Mouse (Mus musculus): ENCODE data around the gene Fjx1.

Fjx1 gene

DNA sequence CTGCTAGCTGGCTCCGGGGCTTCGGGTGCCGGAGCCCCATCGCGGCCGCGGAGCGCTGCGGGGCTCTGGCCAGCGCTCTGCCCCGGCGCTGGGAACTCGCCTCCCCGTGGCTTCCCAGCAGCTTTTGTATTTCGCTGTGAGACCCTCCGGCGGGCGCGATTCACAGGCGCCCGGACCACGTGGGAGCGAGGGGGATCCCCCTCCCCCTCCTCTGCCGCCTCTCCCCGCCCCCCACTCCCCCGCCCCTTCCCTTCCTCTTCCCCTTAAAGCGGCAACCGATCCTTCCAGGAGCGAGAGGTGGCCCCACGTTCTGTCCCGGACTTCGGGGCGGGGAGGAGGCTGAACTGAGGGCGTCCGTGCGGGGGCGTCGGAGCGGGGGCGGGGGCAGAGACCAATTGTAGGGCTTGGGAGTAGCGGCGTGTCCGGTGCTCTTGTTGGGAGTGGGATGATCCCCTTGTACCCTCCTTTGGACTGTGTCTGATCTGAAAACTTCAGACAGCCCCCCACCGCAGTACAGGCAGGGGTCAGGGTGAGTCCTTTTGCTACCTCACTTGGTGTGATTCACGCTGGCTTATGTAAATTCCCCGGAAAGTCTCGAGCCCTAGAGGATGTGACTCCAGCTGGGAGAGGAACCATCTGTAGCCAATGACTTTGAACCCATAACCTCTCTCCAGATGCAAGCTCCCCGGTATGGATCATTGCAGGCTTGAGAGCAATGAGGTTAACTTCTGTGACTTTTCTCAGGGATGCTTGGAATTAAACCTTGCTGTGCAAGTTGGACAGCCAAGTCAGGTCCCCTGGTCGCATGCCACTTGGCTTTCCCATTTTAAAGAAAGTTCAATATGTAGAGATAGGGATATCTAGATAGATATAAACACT, at the start of gene Fjx1:
TSS of gene Fjx1 (minus strand) at position 829 of the 879 bp plus-strand sequence.
- in situ Hi-C loops (cut with MboI; ENCODE audit: low sequenced_read_pairs) = no loop called here

DNA sequence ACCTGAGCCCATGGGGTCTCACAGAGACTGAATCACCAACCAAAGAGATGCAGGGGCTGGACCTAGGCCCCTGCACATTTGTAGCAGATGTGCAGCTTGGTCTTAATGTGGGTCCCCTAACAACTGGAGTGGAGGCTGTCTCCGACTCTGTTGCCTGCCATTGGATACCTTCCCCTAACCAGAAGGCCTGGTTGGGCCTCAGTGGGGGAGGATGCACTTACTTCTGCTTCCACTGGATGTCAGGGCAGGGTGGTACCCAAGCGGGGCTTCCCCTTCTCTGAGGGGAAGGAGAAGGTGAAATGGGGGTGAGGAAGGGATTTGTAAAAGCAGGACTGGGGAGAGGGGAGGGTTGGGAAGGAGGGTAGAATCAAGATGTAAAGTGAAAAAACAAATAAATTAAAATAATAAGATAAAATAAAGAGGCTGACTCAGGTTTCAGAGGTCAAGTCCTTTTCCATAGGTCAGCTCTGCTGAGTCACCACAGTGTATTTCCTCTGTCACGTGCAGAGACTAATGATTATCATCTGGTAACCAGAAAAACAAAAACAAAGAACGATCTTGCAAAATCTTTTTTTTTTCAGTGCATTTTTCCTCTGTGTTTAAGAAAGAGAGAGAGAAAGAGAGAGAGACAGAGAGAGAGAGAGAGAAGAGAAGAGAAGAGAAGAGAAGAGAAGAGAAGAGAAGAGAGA, 47.8 kb upstream of the Fjx1 start:
- in situ Hi-C loops (cut with MboI; ENCODE audit: low sequenced_read_pairs) = no loop called here

DNA sequence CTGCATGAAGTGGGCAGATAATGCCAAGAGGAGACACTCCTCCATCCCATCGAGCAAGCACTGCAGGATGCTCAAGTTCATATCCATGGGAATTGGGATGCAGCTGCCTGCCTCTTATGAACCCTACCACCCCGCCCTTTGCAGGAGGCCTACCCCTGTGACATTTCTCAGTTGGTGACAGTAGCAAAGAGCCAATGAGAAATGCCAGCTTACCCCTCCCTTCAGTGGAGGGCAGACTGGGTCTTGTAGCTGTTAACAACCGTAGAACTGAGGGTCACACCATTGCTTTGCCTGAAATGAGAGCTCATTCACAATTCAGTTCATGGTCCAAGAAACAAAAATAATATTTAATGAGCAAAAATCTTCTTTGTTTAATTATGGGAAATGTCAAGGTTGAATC, 28.4 kb upstream of the Fjx1 start:
- in situ Hi-C loops (cut with MboI; ENCODE audit: low sequenced_read_pairs) = no loop called here

DNA sequence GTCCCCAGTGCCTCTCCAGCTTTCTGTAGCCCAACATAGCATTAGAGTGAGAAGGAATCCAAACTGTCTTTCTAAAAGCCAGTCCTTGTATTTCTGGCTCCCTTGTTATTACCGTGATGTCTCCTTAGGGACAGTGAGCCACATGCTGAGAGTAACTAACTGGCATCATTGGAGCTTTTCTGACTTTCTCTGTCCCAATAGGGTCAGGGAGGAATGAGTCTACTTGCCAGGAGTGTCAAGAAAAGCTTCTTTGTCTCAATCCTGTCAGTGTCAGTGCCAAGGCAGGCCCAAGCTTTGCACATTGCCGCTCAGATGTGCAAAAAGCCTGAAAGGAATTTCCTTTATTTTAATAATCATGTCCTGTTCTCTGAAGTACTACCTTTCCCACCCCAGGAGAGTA, 23.8 kb upstream of the Fjx1 start:
- in situ Hi-C loops (cut with MboI; ENCODE audit: low sequenced_read_pairs) = no loop called here

DNA sequence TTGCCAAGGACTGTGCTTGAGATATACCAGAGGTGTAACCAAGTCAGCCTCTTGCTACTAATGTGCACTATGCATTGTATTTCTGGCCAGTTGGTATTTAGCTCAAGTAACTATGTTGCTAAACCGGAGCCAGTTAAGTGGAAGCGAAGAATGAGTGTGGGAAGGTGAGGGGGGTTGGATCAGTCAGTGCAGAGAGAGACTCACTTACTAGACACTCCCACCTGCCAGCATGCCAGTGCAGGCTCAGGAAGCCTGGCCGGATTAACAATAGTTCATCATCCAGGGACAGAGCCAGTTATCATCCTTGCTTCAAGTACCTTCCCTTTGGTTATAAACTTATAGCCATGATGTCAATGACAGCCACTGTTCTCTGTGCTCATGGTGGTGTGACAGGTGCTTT, 16.3 kb upstream of the Fjx1 start:
- in situ Hi-C loops (cut with MboI; ENCODE audit: low sequenced_read_pairs) = no loop called here

DNA sequence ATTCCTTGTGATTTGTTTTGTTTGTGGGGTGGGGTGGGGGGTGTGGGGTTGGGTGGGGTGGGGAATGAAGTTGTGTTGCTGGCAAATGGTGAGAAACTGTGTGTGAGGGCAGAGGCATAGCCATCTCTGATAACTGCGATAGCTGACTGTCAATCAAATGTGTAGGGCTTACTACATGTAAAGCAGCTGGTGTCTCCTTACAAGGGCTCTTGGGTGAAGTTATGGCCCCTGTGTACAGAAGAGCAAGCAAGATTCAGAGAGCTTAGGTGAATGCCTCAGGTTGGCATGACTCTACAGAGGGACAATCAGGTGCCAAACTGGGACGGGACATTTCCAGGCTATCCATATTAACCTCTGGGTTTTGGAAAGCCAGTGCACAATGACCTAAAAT, 12.0 kb upstream of the Fjx1 start:
- in situ Hi-C loops (cut with MboI; ENCODE audit: low sequenced_read_pairs) = no loop called here

DNA sequence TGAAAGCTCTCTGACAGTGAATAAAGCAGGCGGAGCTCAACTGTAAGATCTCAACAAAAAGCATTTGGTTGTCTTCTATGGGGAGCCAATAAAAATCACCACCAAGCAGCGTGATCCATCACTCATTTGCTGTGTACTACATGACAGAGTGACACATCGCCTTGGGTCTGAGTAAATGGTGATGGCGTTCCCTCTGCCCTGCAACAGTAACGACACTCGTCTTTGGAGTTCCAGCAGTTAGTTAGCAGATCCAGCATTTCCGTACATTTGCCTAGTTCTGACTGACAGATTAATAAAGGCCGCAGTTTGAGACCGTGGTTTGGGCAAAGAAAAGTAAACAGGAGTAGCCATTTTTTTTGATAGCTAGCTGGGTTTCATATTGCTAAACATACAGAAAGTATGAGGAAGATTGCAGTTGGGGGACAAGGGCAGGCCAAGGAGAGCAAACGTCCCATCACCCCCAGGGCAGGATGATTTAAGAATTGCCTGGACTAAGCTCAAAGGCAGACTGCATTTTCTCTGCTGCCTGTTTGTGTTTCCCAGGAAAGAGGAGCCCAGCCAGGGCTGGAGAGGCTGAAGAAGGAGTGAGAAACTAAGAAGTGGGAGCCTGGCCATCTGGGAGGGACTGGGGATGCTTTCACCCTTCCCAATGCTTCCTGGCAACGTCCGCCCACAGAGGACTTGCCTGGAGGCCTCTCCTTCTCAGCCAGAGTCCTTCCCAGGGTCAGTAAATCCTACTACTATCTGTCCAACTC, 11.5 kb upstream of the Fjx1 start:
- in situ Hi-C loops (cut with MboI; ENCODE audit: low sequenced_read_pairs) = no loop called here

DNA sequence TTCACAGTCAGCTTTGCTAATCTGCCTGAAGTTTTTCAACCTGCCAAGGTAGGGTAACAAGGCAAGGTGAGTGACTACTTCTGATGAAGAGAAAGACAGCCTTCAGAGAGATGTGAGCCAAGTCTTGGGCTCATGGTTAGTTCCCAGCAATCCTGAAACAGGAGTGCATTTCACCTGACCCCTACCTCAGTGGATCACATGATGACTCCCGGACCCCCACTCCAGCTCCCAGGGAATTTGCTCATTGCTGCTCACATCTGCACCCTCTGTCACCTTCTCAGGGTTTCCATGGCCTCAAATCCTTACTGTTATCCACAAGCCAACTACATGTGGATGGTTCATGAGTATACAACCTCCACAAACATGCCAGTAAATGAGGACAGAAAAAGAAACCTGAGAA, 9.2 kb upstream of the Fjx1 start:
- in situ Hi-C loops (cut with MboI; ENCODE audit: low sequenced_read_pairs) = no loop called here

DNA sequence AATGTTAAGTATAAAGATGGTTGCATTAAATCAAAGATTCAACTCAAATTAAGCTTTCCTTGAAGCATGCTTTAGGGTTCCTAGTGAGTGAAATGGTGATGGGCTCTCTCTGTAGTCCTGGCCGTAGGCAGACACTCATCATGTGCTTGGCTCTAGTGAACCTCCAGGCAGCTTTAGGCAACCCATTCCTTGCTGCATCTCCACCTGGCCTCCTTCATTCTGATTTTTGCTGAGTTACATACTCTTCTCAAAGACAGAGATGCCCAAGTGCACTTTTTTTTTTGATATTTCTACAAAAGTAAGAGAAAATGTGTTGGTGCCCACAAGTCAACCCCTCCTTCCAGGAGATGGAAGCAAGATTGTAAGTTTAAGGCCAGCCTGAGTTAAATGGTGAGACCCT, 2.8 kb upstream of the Fjx1 start:
- in situ Hi-C loops (cut with MboI; ENCODE audit: low sequenced_read_pairs) = no loop called here

DNA sequence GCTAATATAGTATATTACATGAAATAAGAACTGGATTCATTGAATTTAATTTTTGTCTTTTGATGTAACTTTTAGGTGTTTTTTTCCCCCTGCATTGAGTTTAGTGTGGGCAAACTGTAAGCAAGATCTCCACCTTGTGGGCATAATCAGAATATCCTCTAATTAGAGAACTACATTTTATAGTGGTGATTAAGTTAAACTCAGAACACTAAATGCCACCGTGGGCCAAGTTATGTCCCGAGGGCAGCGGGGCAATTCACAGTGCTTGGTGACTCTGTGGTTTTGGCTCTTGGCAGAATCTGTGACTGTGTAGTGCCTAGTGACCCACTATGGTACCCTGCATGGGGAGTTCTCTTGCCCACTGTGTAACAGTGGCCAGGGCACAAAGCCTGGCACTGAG, 1.1 kb upstream of the Fjx1 start:
- in situ Hi-C loops (cut with MboI; ENCODE audit: low sequenced_read_pairs) = no loop called here

DNA sequence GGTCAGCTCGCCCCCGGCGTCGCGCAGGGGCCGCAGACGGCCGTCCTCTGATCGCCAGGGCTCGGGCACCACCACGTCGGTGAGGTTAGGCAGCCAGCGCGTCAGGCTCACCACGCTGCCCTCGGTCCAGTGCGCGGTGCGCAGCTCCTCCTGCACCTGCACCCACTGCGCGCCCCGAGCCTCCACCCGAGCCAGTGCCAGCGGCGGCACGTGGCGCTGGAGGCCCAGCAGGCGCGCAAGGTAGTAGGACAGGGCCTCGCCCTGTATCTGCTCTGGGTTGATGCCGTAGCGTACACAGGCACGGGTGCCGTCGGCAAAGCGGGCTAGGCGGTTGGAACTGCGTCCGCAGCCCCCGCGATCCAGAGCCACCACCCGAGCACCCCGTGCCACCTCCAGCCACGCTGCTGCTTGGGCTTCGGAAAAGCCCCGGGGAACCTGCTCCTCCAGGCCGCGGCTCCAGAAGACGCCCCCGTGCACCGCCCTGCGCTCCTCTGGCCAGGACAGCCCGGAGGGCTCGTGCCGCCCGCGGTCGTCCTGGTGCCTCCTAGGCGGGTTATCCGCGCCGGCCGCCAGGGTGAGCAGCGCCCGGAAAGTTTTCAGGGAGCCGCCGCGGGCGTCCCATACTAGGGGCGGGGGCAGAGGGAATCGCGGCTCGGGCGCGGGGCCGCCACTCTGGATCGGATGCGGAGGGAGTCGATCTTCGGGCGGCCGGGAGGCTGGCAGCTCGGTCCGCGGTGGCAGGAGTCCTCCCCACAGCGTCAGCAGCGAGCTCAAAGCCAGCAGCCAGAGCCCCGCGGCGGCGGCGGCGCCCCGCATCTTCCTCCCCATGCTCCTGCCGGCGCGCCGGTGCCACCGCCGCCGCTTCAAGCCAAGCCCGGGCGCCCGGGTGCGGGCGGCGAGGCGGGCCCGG, 1.3 kb downstream of the Fjx1 start:
- in situ Hi-C loops (cut with MboI; ENCODE audit: low sequenced_read_pairs) = no loop called here

DNA sequence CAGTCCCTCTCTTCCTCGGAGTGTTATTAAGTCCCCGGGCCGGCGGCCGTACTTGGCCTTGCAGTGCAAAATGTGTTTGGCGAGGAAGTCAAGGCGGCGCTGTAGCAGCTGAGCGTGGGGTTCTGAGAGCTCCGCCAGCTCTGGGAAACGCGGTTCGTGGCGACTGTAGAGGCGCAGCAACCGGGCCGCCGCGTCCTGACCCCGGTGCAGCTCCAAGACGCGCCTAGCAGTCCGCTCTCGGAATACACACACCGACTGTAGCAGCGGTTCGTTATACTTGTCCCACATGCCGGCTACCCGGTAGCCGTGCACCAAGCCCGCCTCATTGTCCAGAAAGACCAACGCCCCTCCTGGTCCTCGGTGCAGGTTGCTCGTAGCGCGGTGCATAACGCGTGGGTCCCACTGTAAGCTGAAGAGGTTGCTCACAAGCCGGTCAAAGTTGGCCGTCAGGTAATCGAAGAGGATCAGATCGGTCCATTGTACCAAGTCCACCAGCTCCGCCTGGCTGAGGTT, 2.0 kb downstream of the Fjx1 start:
- in situ Hi-C loops (cut with MboI; ENCODE audit: low sequenced_read_pairs) = no loop called here

DNA sequence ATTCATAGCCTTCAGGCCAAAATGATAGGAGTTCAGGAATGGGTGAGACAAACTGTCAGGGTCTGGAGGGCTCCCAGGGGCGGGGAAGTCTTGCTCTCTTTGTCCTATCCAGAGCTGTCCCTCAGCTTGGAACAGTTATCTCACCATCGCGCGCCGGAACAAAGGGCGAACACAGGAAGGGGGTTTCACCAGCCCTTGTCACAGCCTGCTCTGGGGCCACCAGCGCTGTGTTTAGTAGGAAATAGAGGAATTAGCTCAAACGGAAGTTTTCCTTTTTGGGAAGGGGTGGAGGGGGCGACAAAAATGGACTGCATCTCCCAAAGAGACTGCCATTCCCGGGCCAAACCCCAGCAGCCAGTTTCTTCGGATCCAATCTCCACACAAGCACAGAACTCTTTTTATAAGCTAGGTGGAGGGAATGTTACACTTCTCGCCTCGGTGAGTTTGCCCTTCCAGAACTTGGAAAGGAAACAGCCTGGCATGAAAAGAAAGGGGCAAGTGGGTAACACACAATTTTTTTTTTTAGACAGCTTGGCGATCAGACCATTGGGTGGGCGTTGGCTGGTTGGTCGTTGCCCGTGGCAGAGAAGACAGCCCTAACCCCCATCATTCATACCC, 2.6 kb downstream of the Fjx1 start:
- in situ Hi-C loops (cut with MboI; ENCODE audit: low sequenced_read_pairs) = no loop called here

DNA sequence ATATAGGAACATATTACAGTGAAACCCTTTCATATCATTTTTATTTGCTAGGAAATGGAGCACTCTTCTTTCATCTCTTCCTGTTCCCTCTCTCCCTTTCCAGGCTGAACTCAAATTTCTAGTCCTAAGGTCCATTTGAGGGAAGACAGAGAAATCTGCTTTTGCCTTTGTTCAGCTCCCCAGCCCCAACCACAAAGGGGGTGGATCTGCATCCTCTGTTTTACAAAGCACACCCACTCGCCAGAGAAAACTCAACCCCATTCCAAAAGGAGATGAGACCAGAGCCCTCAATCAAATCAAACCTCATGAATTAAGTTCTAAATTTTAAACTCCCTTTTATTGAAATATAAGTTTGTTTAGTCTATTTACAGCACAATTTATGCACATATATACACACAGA, 3.2 kb downstream of the Fjx1 start:
- in situ Hi-C loops (cut with MboI; ENCODE audit: low sequenced_read_pairs) = no loop called here

DNA sequence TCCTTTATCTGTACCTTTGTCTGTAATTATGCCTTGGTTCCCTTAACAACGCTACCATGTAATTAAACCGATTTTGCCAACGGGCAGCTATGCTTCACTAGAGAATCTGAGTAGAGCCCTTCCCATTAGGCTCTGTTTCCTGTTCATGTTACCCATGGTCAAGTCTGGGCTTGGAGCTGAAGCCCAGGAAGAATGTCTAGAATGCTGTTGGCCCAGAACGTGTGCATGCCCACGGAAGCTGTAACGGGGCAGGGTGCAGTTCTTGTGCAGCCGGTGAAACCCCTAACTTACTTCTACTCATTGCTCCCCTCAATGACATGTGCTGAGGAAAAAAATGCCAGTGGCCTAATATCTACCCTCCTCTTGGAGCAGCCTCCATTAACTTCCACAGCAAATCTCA, 4.5 kb downstream of the Fjx1 start:
- in situ Hi-C loops (cut with MboI; ENCODE audit: low sequenced_read_pairs) = no loop called here

DNA sequence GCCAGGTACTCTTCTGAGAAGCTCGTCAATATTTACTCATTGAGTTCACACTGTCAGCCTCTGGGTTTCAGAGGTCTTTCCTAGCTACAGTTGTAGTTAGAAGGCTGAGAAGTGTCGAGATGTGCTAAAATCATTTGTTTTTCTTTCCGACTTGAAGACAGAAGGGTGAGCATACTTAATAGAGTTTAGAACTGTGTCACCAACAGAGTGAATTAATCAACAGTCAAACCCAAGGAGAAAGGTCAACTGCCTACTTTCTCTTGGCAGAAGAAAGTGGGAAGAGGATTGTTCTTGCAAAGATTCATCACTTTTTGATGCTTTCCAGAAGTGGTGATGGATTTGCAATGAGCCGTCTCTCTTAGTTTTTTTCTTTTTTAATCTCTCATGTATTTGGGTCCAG, 5.4 kb downstream of the Fjx1 start:
- in situ Hi-C loops (cut with MboI; ENCODE audit: low sequenced_read_pairs) = no loop called here

DNA sequence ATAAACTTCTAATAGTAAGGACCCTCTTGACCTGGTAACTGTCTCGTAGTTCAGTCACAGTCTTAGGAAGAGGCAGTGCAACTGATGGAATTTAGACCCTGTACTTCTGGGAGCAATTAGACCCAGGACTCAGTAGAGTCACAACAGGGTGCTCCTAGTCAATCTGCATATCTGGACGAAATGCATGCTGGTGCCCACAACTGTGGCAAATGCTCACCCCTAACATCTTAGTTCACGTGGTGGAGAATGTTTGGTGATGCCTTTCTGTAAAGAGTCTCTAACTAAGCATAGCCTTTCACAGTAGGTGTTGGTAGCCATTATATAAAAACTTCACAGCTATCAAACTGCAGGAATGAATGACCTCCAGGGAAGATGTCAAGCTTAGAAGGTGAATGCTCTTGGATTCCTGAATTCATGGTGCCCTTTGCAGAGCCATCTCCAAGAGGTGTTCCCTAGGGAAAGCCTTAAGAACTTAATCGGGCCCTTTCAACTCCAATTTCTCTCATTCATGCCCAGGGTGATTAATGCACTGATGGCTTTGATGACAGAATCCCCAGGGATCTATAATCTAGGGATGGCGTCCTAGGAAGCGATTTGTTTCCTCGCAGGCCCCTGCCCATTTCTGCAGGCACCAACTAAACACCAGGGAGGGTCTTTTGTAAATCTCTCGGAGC, 14.8 kb downstream of the Fjx1 start:
- in situ Hi-C loops (cut with MboI; ENCODE audit: low sequenced_read_pairs) = no loop called here

DNA sequence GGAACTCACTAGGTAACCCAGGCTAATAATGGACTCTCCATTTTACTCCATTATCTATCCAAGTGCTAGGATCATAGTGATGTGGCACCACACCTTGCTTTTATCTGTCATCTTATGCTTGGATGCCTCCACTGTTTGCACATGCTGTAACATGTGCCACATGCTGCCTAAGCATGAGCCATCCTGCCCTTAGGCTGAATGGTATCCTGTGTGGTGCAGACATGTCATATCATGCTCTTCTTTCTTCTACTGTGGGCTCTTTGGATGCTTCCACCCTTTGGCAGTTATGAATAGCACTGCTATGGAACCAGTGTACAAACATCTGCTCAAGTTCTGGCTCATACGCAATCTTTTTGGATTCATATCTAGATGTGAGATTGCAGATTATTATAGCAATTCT, 18.4 kb downstream of the Fjx1 start:
- in situ Hi-C loops (cut with MboI; ENCODE audit: low sequenced_read_pairs) = no loop called here

DNA sequence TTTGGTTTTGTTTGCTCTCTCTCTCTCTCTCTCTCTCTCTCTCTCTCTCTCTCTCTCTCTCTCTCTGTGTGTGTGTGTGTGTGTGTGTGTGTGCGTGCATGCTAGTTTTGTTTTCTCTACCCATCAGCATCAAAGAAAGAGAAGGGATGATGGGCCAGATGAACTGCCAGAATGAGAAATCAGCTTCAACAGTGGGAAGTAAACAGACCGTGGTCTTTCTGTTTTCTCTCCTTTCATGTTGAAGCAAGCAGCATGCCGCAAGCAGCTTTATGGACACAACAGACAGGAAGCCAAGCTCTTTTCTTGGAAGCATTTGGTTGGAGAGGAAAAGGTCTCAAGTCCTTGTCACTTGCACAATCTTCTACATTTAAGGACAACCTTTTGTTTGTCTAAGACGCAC, 21.2 kb downstream of the Fjx1 start:
- in situ Hi-C loops (cut with MboI; ENCODE audit: low sequenced_read_pairs) = no loop called here

DNA sequence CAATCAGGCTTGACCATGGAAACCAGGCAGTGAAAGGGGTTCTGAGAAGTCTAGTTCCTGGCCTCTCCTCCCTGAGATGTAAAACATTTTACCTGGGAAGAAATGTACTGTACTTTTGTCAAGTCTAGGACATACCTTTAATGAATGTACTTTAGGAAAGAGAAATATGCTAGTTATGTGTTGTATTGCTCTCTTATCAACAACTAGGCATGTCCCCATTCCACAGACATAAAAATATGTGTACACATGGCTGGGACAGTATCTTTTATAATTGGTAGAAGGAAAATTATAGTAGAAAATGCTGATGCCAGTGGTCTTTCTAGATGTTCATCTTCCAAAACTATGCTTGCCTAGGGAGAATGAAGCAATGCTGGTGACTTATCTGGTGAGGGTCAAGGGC, 24.3 kb downstream of the Fjx1 start:
- in situ Hi-C loops (cut with MboI; ENCODE audit: low sequenced_read_pairs) = no loop called here
